Mouse (Mus musculus): ENCODE data around the gene Tnfsf10. TPM values are rescaled to one million over a fixed set of nuclear protein-coding genes. Genes with fewer than 3 reads are reported as not detected.

The Tnfsf10 gene
- polyA plus RNA-seq, 1 experiment from 2014 or later: 0.07 TPM

GRCm38 (mm10) chr3:27314506-27315164 is 2.2 kb upstream of the Tnfsf10 start:
- Histone ChIP-seq H3K9ac (replicated peaks) (no peak overlapping the region), H3K27me3 (no peaks in the 10 kb centered on the region), H3K9me3 (no peaks in the 10 kb centered on the region), H3K36me3 (no peaks in the 10 kb centered on the region), H3K4me3 (replicated peaks) (no peak overlapping the region), H3K4me2 (replicated peaks) (no peak overlapping the region), H3K4me1 (replicated peaks) (no peaks in the 10 kb centered on the region), H3K27ac (no peak overlapping the region)
- 71% methylated on average over 2 of the region's 2 CpGs for WGBS
- no peak for ATAC-seq

GRCm38 (mm10) chr3:27317288-27318024 is 628 bp downstream of the Tnfsf10 start:
- no peaks in the 10 kb centered on the region for H3K27me3 ChIP-seq
- 70% methylated on average over 4 of the region's 4 CpGs for WGBS
- ATAC-seq: no peak
- no peaks in the 10 kb centered on the region for H3K36me3 ChIP-seq
- H3K27ac ChIP-seq: no peak overlapping the region
- no peaks in the 10 kb centered on the region for H3K4me1 ChIP-seq (replicated peaks)
- H3K9ac ChIP-seq (replicated peaks): no peak overlapping the region
- H3K4me2 ChIP-seq (replicated peaks): no peak overlapping the region
- H3K9me3 ChIP-seq: no peaks in the 10 kb centered on the region
- no peak overlapping the region for H3K4me3 ChIP-seq (replicated peaks)

- H3K9ac ChIP-seq (replicated peaks): no peak overlapping the region
- WGBS: 88% methylated on average over 1 of the region's 1 CpGs
- H3K4me1 ChIP-seq (replicated peaks): no peaks in the 10 kb centered on the region
- no peak overlapping the region for H3K4me2 ChIP-seq (replicated peaks)
- no peak overlapping the region for H3K4me3 ChIP-seq (replicated peaks)
- H3K9me3 ChIP-seq: no peaks in the 10 kb centered on the region
- H3K27me3 ChIP-seq: no peaks in the 10 kb centered on the region
- no peaks in the 10 kb centered on the region for H3K36me3 ChIP-seq
- no peak for ATAC-seq
- H3K27ac ChIP-seq: no peak overlapping the region
Observed at GRCm38 (mm10) chr3:27319650-27320049, 2.8 kb downstream of the Tnfsf10 start.

DNA sequence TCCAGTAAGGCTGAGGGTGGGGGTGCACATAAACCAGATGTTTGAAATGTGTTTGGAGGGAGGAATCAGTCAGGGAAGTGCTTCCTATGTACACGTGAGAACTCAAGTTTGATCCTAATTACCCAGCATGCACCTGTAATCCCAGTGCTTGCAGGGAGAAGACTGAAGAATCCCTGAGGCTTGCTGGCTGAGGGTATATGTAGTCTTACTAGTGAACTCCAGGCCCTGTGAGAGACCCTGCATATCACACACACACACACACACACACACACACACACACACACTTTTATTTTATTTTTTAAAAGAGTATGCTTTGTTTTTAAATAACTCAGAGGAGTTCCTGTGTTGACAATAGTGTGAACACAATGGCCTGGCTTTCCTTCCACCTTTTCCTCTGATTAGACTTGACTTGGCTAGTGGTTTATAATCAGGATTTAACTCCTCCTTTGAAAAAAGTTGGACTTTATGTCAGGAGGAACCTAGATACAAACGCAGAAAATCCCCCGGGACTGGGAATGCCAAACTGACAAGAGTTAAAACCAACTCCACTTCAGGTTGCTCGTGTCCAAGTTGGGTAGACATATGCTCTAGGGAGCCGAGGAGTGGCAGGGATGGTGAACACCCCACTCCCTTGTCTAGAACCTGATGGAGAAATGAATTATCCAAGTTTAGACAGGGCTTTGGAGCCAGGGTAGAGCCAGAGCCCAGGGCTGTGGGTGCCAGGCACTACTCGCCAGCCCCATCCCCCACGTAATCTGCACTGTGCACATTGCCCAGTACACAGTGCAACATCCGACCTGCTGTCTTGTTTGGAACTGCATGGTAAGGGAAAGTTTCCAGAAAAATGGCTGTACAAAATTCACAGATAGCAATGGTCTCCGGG is 4.0 kb downstream of the Tnfsf10 start:
- Histone ChIP-seq H3K9ac (replicated peaks) (no peak overlapping the region), H3K27me3 (no peaks in the 10 kb centered on the region), H3K4me3 (replicated peaks) (no peak overlapping the region), H3K27ac (no peak overlapping the region), H3K9me3 (no peaks in the 10 kb centered on the region), H3K4me2 (replicated peaks) (no peak overlapping the region), H3K4me1 (replicated peaks) (no peaks in the 10 kb centered on the region), H3K36me3 (no peaks in the 10 kb centered on the region)
- 84% methylated on average over 9 of the region's 9 CpGs for WGBS
- no peak for ATAC-seq

DNA sequence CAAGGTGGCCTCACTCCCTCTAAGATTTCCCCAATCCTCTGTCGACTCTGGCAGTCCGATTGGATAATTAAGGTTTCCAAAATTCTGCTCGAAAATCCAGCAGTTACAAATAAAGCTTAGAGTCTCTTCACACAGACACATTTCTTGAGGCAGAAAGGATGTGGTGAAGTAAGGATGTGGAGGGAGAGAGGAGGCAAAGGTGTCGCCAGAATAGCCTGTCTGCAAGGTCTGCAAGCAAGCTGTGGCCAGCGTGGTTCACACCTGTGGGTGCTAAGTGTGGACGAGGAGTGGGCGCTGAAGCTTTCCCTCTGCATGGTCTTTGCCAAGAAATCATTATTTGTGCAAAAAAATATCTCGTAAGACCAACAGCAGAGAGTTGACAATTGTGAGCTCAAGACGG is 5.8 kb downstream of the Tnfsf10 start:
- no peak overlapping the region for H3K4me3 ChIP-seq (replicated peaks)
- no peaks in the 10 kb centered on the region for H3K27me3 ChIP-seq
- H3K9me3 ChIP-seq: no peaks in the 10 kb centered on the region
- H3K4me1 ChIP-seq (replicated peaks): no peaks in the 10 kb centered on the region
- H3K4me2 ChIP-seq (replicated peaks): no peak overlapping the region
- H3K27ac ChIP-seq: no peak overlapping the region
- ATAC-seq: no peak
- no peak overlapping the region for H3K9ac ChIP-seq (replicated peaks)
- H3K36me3 ChIP-seq: no peaks in the 10 kb centered on the region
- WGBS: 90% methylated on average over 9 of the region's 9 CpGs

- Histone ChIP-seq H3K9ac (replicated peaks) (no peak overlapping the region), H3K27me3 (no peaks in the 10 kb centered on the region), H3K4me2 (replicated peaks) (no peak overlapping the region), H3K36me3 (no peaks in the 10 kb centered on the region), H3K27ac (no peak overlapping the region), H3K9me3 (no peaks in the 10 kb centered on the region), H3K4me3 (replicated peaks) (no peak overlapping the region), H3K4me1 (replicated peaks) (no peaks in the 10 kb centered on the region)
- ATAC-seq: no peak
- 84% methylated on average over 5 of the region's 5 CpGs for WGBS
Observed at GRCm38 (mm10) chr3:27323551-27323950, 6.7 kb downstream of the Tnfsf10 start.

GRCm38 (mm10) chr3:27326633-27327191 is 9.9 kb downstream of the Tnfsf10 start:
- no peak for ATAC-seq
- H3K4me2 ChIP-seq (replicated peaks): no peak overlapping the region
- no peaks in the 10 kb centered on the region for H3K36me3 ChIP-seq
- H3K4me3 ChIP-seq (replicated peaks): no peak overlapping the region
- no peaks in the 10 kb centered on the region for H3K4me1 ChIP-seq (replicated peaks)
- 75% methylated on average over 4 of the region's 4 CpGs for WGBS
- H3K27me3 ChIP-seq: no peaks in the 10 kb centered on the region
- H3K9me3 ChIP-seq: no peaks in the 10 kb centered on the region
- H3K27ac ChIP-seq: no peak overlapping the region
- H3K9ac ChIP-seq (replicated peaks): no peak overlapping the region

GRCm38 (mm10) chr3:27330706-27331105 is 13.9 kb downstream of the Tnfsf10 start:
- no peak for ATAC-seq

DNA sequence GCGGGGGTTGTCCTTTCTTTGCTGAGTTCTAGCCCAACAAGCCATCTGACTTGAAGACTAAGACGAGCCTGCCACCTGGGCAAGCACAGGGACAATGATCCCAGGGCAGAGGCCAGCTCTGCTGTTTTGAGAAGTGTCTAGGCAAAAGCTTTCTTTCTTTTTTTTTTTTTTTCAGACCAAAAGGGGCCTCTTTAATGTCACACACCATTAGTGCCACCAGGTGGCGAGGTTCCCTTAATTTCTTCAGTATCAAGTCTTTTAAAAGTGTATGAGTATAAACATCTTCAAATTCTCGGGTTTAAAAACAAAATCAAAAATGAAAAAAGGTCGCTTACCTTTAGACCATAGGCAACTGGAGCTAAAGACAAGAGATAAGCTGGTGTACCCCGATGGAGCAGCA is 21.6 kb downstream of the Tnfsf10 start:
- no peak overlapping the region for H3K9ac ChIP-seq (replicated peaks)
- no peaks in the 10 kb centered on the region for H3K36me3 ChIP-seq
- no peaks in the 10 kb centered on the region for H3K4me1 ChIP-seq (replicated peaks)
- no peak overlapping the region for H3K4me2 ChIP-seq (replicated peaks)
- ATAC-seq: no peak
- no peaks in the 10 kb centered on the region for H3K9me3 ChIP-seq
- H3K27ac ChIP-seq: no peak overlapping the region
- H3K27me3 ChIP-seq: no peaks in the 10 kb centered on the region
- no peak overlapping the region for H3K4me3 ChIP-seq (replicated peaks)
- 32% methylated on average over 6 of the region's 6 CpGs for WGBS

More at GRCm38 (mm10) chr3:27330706-27331105, 13.9 kb downstream of the Tnfsf10 start:
- Histone ChIP-seq H3K4me3 (replicated peaks) (no peak overlapping the region), H3K4me2 (replicated peaks) (no peak overlapping the region), H3K9me3 (no peaks in the 10 kb centered on the region), H3K4me1 (replicated peaks) (no peaks in the 10 kb centered on the region), H3K27ac (no peak overlapping the region), H3K27me3 (no peaks in the 10 kb centered on the region), H3K9ac (replicated peaks) (no peak overlapping the region), H3K36me3 (no peaks in the 10 kb centered on the region)
- 87% methylated on average over 5 of the region's 5 CpGs for WGBS

DNA sequence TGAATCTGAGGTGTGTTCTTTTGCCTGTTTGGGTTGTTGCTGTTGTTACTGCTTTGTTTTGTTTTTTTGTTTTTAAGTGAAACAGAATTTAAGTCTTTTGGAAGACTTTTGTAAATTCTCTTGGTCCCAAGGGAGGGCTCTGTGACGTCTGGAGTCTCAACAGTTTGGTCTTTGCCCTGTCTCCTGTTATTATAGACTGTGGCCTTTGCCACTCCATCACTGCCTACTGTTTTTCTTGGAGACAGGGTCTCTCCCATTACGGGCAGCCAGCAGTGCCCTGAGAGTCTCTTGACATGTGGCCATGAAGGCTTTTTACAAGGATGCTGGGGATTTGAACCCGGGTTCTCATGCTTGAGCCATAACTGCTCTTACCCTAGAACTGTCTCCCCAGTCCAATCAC is 22.1 kb downstream of the Tnfsf10 start:
- WGBS: 79% methylated on average over 3 of the region's 3 CpGs

DNA sequence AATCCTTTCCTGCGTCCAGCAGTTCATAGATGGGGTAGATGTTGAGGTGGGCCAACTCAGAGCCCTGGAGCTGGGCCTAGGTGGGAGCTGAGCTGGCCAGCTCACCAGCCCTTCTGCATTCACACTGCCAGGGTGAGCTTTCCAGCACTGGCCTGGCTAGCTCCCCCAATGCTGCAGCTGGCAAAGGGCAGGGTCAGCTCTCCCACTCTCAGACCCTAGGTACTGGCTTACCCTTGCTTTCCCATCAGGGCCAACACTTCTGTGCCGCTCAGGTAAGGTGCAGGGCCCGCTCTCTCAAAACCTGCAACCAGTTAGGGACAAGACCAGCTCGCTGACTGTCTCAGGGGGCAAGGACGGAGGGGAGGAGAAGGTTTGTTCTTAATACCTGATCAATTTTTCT is 23.9 kb downstream of the Tnfsf10 start:
- H3K9ac ChIP-seq (replicated peaks): no peak overlapping the region
- H3K4me2 ChIP-seq (replicated peaks): no peak overlapping the region
- no peaks in the 10 kb centered on the region for H3K4me1 ChIP-seq (replicated peaks)
- WGBS: 95% methylated on average over 5 of the region's 5 CpGs
- ATAC-seq: no peak
- H3K9me3 ChIP-seq: no peaks in the 10 kb centered on the region
- no peak overlapping the region for H3K4me3 ChIP-seq (replicated peaks)
- H3K27ac ChIP-seq: no peak overlapping the region
- no peaks in the 10 kb centered on the region for H3K36me3 ChIP-seq
- no peaks in the 10 kb centered on the region for H3K27me3 ChIP-seq

More for the DNA sequence above, 22.1 kb downstream of the Tnfsf10 start:
- ATAC-seq: no peak
- Histone ChIP-seq H3K36me3 (no peaks in the 10 kb centered on the region), H3K9ac (replicated peaks) (no peak overlapping the region), H3K4me3 (replicated peaks) (no peak overlapping the region), H3K27me3 (no peaks in the 10 kb centered on the region), H3K27ac (no peak overlapping the region), H3K9me3 (no peaks in the 10 kb centered on the region), H3K4me1 (replicated peaks) (no peaks in the 10 kb centered on the region), H3K4me2 (replicated peaks) (no peak overlapping the region)

GRCm38 (mm10) chr3:27342462-27342861 is 25.6 kb downstream of the Tnfsf10 start:
- Histone ChIP-seq H3K27ac (no peak overlapping the region), H3K9me3 (no peaks in the 10 kb centered on the region), H3K9ac (replicated peaks) (no peak overlapping the region), H3K4me1 (replicated peaks) (no peaks in the 10 kb centered on the region), H3K36me3 (no peaks in the 10 kb centered on the region), H3K27me3 (no peaks in the 10 kb centered on the region), H3K4me3 (replicated peaks) (no peak overlapping the region), H3K4me2 (replicated peaks) (no peak overlapping the region)
- WGBS: 66% methylated on average over 6 of the region's 6 CpGs
- ATAC-seq: peak; percentile 45; the same call in 1 of the 2 replicates
